Mouse (Mus musculus) 416B (cell line): ENCODE measurements around the gene Plpp6.
A peak's percentile ranks its signal among the peaks of the same experiment; 100 is the strongest.
"Not testable (repeated sequence)": the region's sequence is repeated elsewhere in the genome, so short reads cannot be mapped to it uniquely, and the experiment has no call there.

Experiments
- DNase-seq: peaks from one replicate; pipeline ENCODE4 v3.0.0; 2011; ENCODE audit warnings: low read depth

The Plpp6 gene

GRCm38 (mm10) chr19:28989515-28989914 is 25.8 kb downstream of the Plpp6 start:
- DNase-seq = no peak

- peak; percentile 97 for DNase-seq
These were observed 26.4 kb downstream of the Plpp6 start, which contains the start of gene Cdc37l1 for GRCm38 (mm10) chr19:28990194-28990589. Gene Cdc37l1 (plus strand): TSS chr19:28990352.

GRCm38 (mm10) chr19:28990590-28991221 is 27.0 kb downstream of the Plpp6 start:
- peak; percentile 60 for DNase-seq

GRCm38 (mm10) chr19:28991391-28991790 is 27.6 kb downstream of the Plpp6 start:
- DNase-seq = peak; percentile 59

GRCm38 (mm10) chr19:28994870-28995269 is 31.1 kb downstream of the Plpp6 start:
- DNase-seq = no peak

GRCm38 (mm10) chr19:28995366-28995765 is 31.6 kb downstream of the Plpp6 start:
- DNase-seq = peak; percentile 41

GRCm38 (mm10) chr19:28997976-28998630 is 34.4 kb downstream of the Plpp6 start:
- no peak for DNase-seq

GRCm38 (mm10) chr19:29000321-29000720 is 36.6 kb downstream of the Plpp6 start:
- not testable (repeated sequence) for DNase-seq

GRCm38 (mm10) chr19:29008069-29008706 is 44.4 kb downstream of the Plpp6 start:
- no peak for DNase-seq

GRCm38 (mm10) chr19:29009046-29009445 is 45.3 kb downstream of the Plpp6 start:
- no peak for DNase-seq

GRCm38 (mm10) chr19:29011355-29011990 is 47.7 kb downstream of the Plpp6 start:
- peak; percentile 70 for DNase-seq

GRCm38 (mm10) chr19:29014466-29015055 is 50.8 kb downstream of the Plpp6 start:
- DNase-seq = no peak

- no peak for DNase-seq
These were observed 51.9 kb downstream of the Plpp6 start for GRCm38 (mm10) chr19:29015410-29016203.

- DNase-seq = no peak
These were observed 52.5 kb downstream of the Plpp6 start for GRCm38 (mm10) chr19:29016204-29016765.
